Mouse (Mus musculus): ENCODE measurements at regions not wholly inside any gene's neighbourhood (a gene's known extent, or its start where the extent isn't known, plus 50 kb on each side); places are given as distances from the start of the nearest gene placed in this dataset.
A peak's percentile ranks its signal among the peaks of the same experiment; 100 is the strongest.

- peak; percentile 65 for DNase-seq (ENCODE audit: extremely low read depth, insufficient read length, low spot score)
Measured at GRCm38 (mm10) chr9:35359699-35360098, 61.2 kb upstream of the Cdon start.

GRCm38 (mm10) chr9:35360139-35361100 is 60.5 kb upstream of the Cdon start:
- peak; percentile 73 for DNase-seq (ENCODE audit: extremely low read depth, insufficient read length, low spot score)

- DNase-seq (ENCODE audit: extremely low read depth, insufficient read length, low spot score) = no peak
Measured at GRCm38 (mm10) chr9:35361432-35361831, 59.5 kb upstream of the Cdon start.

- DNase-seq (ENCODE audit: extremely low read depth, insufficient read length, low spot score) = peak; percentile 69
Measured at GRCm38 (mm10) chr9:35362276-35362675, 58.7 kb upstream of the Cdon start.

- no peak for DNase-seq (ENCODE audit: extremely low read depth, insufficient read length, low spot score)
Measured at GRCm38 (mm10) chr9:35363079-35363478, 57.8 kb upstream of the Cdon start.

- no peak for DNase-seq (ENCODE audit: extremely low read depth, insufficient read length, low spot score)
Measured at GRCm38 (mm10) chr9:35363936-35364335, 57.0 kb upstream of the Cdon start.

GRCm38 (mm10) chr9:35365975-35366374 is 55.0 kb upstream of the Cdon start:
- peak; percentile 77 for DNase-seq (ENCODE audit: extremely low read depth, insufficient read length, low spot score)

GRCm38 (mm10) chr9:35369063-35369462 is 51.9 kb upstream of the Cdon start:
- DNase-seq (ENCODE audit: extremely low read depth, insufficient read length, low spot score) = no peak

GRCm38 (mm10) chr9:35370031-35370430 is 50.9 kb upstream of the Cdon start:
- peak; percentile 68 for DNase-seq (ENCODE audit: extremely low read depth, insufficient read length, low spot score)

- DNase-seq (ENCODE audit: extremely low read depth, insufficient read length, low spot score) = no peak
Measured at GRCm38 (mm10) chr9:35370895-35371294, 50.0 kb upstream of the Cdon start.
